Mouse (Mus musculus) adrenal gland (tissue): ENCODE measurements around the gene Col5a1.

Source experiments
- intact Hi-C: fragments of 180-260 bp; cut with DNase I; formaldehyde crosslinking; loops from one replicate; pipeline ENCODE4 v1.15.1; 2025

Gene Col5a1

GRCm38 (mm10) chr2:28025776-28026175, 139.6 kb downstream of the Col5a1 start:
- intact Hi-C loops = no loop called here

- intact Hi-C loops = no loop called here
Observed at GRCm38 (mm10) chr2:28031860-28032259, 145.6 kb downstream of the Col5a1 start.

GRCm38 (mm10) chr2:28032469-28032868, 146.2 kb downstream of the Col5a1 start:
- intact Hi-C loops = no loop called here

- intact Hi-C loops = no loop called here
Observed at GRCm38 (mm10) chr2:28034011-28034710, 147.9 kb downstream of the Col5a1 start.

GRCm38 (mm10) chr2:28036788-28037187, 150.6 kb downstream of the Col5a1 start:
- intact Hi-C loops = no loop called here

- intact Hi-C loops = no loop called here
Observed at GRCm38 (mm10) chr2:28037505-28038390, 151.5 kb downstream of the Col5a1 start.

- intact Hi-C loops = no loop called here
Observed at GRCm38 (mm10) chr2:28038391-28039096, 152.3 kb downstream of the Col5a1 start.

GRCm38 (mm10) chr2:28039647-28040325, 153.6 kb downstream of the Col5a1 start:
- intact Hi-C loops = no loop called here

GRCm38 (mm10) chr2:28040466-28040865, 154.2 kb downstream of the Col5a1 start:
- intact Hi-C loops = no loop called here

GRCm38 (mm10) chr2:28044920-28045598, 158.8 kb downstream of the Col5a1 start:
- intact Hi-C loops = no loop called here

GRCm38 (mm10) chr2:28046311-28046710, 160.1 kb downstream of the Col5a1 start:
- intact Hi-C loops = no loop called here

- intact Hi-C loops = no loop called here
Observed at GRCm38 (mm10) chr2:28047092-28047491, 160.9 kb downstream of the Col5a1 start.

GRCm38 (mm10) chr2:28059922-28060321, 173.7 kb downstream of the Col5a1 start:
- intact Hi-C loops = no loop called here

GRCm38 (mm10) chr2:28063711-28064338, 177.6 kb downstream of the Col5a1 start:
- intact Hi-C loops = no loop called here

GRCm38 (mm10) chr2:28064339-28065080, 178.3 kb downstream of the Col5a1 start:
- intact Hi-C loops = no loop called here

- intact Hi-C loops = no loop called here
Observed at GRCm38 (mm10) chr2:28065081-28065651, 178.9 kb downstream of the Col5a1 start.

GRCm38 (mm10) chr2:28066686-28067085, 180.5 kb downstream of the Col5a1 start:
- intact Hi-C loops = no loop called here

GRCm38 (mm10) chr2:28067175-28067574, 180.9 kb downstream of the Col5a1 start:
- intact Hi-C loops = no loop called here
